Mouse (Mus musculus): ENCODE measurements around the gene Fat2.

Gene Fat2

DNA sequence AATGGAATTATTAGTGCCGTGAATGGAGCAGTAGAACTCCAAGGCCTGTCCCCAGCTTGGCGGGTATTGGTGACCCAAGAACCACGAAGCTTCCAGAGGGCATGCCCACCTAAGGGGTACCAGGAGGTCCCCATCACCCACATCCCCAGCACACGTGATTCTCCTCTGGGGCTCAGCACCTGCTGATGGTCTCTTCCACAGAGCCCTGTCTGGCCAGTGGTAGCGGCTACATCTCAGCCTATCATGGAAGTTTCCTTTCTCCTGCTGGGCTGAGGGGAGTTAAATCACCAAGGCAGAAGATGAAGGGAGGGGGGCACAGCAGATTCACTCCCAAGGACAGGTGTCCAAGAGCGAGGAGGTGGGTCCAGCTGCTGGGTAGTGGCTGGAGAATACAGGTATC, 2.3 kb downstream of the Fat2 start:
- DNase-seq (ENCODE audit: inconsistent age in 2 of 2, low spot score in 1 of 2), result no peak

DNA sequence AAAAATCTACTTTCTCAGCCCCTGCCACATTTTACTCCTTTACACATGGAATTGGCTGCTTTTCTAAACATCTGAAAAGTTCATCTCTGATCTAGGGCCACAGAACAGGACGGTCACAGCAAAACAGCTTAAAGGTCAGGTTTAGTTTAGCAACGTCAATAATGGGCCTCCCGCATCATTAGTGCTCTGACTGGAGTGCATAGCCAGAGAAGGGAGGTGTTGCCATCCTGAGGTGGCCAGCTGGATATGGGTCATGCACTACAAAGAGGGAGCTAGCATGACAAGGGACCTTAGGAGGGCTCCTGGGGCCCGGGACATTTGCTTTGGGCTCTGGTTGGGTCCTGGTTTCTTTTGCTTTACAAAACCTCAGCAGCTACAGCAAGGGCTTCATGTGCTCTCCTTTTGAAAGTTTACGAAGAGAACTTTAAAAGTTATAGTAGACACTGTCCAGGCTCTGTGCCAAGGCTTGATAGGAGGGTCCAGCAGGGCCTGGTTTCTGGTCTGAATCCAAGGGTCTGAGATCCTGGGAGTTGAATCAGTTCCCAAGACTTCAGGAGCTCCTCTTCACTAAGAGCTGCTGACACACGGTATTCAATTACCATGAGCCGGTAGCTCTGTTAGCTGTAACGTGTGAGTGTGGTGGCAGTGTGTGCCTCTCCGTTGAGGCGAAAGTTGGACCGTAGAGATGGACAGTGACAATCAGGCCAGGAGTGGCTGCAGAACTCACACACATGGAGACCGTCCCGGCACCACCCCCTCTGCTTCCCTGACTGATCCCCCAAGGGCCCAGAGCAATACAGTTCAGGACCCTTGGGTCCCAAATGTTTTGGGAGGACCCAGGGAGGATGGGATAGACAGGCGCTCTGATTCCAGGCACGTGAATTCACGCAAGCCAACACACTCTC, 6.2 kb downstream of the Fat2 start:
- DNase-seq (ENCODE audit: inconsistent age in 2 of 2, low spot score in 1 of 2), result no peak

DNA sequence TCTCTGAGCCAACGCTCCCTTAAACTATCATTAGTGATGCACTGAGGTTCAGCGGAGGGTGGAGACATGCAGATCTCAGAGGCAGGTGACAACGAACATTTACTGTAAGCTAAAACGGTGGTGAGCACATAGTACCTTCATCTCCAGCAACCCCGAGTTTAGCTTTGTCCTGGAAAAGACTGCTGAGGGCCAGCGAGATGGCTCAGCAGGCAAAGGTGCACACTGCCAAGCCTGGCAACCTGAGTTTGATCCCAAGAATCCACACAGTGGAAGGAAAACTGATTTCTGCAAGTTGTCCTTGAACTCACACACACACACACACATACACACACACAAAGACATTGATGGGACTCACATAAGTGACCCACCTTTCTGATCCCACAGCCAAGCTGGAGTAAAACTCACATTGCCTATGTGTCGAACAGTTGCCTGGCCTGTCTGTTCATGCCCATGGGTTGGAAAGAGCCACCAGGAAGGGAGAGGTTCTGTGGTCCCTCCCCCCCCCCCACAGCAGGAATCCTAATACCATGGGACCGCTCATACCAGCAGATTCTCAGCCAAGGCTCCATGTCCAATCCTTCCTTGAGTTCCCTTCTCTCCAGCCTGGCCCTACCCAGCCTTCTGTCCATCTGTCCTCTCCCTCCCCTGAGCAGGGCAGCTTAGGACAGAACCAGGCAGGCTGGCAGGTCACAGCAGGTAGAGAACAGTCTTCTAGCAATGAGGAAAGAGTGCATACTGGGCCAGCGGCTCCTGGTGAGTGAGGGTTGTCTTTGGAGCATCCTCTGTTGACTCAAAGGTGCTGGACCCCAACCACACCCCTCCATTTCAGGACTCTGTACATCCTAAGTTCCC, 8.6 kb downstream of the Fat2 start:
- DNase-seq (ENCODE audit: inconsistent age in 2 of 2, low spot score in 1 of 2), result no peak

DNA sequence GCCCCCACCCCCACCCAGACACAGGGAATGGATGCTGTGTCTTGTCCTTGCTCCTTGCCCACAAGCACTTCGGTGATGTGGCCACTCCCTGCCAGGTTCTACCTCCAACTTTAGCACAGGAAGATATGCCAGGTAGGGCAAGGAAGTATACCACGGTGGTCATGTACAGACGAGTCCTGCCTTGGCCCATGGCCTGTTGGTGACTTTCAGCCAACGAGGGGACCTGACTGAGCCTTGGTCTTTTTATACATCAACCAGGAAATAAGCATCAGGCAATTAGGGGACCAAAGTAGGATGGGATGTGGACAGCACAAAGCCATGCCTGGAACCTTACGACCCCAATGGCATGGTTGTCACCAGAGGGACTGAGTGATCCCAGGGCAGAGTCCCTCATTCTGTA, 9.3 kb downstream of the Fat2 start:
- DNase-seq (ENCODE audit: inconsistent age in 2 of 2, low spot score in 1 of 2), result no peak

DNA sequence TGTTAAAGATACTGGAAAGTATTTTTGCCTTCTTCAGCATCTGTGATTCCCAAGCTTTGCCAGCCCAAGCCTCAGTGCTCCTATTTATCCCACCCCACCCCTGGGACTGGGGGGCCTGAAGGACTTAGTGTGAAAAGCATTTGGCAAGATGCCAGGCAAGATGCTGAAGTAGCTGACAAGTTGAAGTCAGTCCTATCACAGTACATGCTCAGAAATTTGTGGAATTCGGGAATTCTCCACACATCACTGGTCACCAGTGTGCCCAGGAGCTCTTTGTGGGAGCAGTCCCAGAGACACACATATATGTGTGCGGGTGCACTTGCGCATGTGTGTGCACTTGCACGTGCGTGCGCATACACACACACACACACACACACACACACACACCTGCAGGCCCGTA, 10.2 kb downstream of the Fat2 start:
- DNase-seq (ENCODE audit: inconsistent age in 2 of 2, low spot score in 1 of 2), result no peak

DNA sequence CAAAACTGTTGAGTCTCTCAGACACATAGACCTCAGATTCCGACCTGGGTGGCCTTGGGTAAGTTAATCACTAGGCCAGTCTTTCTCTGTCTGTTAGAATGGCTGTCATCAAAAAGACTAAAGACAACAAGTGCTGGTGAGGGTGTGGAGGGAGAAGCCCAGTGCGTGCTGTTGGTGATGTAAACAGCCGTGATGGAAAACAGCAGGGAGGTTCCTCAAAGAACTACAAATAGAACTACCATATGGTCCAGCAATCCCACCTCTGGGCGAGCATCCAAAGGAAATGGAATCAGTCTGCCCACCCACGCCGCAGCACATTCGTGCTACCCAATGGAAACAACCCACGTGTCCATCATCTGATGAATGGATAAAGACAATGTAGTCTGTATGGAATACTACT, 12.5 kb downstream of the Fat2 start:
- DNase-seq (ENCODE audit: inconsistent age in 2 of 2, low spot score in 1 of 2), result no peak

DNA sequence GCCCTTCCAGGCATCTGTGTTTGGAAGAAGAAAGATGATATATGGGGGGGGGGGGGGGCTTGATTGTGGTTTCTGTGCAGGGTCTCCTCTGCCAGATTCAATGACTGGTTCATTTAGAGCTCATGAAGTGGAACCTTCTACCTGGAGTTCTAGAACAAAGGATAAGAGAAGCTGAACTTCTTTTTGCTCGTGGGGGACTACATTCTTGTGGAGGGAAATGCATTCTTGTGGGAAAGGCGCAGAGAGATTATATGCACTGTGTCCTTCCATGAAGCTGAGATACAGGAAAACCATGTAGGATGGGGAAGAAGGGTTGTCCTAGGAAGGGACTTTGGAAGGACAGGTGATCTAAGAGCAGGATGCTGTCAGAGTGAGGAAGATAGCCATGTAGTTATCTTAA, 15.4 kb downstream of the Fat2 start:
- no peak for DNase-seq (ENCODE audit: inconsistent age in 2 of 2, low spot score in 1 of 2)

DNA sequence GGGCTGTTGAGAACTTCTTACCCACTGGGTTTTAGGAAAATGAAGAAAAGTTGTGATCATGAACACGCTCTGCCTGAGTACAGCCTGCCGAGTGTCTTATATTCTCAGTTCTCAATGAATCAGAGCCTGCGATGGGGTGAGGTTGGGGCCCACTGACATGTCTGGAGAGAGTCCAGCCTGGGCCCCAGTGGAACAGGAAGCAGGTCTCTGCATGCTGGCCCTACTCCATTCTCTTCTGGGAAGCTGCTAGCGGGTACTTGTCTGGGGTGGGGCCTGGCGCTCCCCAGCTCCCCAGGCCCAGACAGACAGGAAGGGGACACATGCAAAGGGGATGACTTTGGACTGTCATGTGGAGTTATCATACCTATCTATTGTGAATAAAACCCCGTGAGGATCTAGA, 20.4 kb downstream of the Fat2 start:
- no peak for DNase-seq (ENCODE audit: inconsistent age in 2 of 2, low spot score in 1 of 2)

DNA sequence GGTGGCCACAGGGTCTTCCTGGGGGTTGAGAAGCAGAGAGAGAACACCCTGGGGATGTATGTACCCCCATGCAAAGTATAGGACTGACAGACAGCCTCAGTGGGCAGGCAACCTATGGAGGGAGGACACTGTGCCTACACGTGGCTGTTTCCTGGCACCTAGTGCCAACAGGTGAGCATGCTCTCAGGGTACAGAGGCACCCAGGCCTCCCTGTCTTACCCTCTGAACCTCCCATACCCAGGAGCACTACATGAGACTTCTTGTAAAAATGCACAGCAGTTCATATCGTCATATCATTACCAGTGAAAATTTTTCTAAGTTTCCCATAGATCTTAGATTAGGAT, 21.7 kb downstream of the Fat2 start:
- DNase-seq (ENCODE audit: inconsistent age in 2 of 2, low spot score in 1 of 2), result no peak

DNA sequence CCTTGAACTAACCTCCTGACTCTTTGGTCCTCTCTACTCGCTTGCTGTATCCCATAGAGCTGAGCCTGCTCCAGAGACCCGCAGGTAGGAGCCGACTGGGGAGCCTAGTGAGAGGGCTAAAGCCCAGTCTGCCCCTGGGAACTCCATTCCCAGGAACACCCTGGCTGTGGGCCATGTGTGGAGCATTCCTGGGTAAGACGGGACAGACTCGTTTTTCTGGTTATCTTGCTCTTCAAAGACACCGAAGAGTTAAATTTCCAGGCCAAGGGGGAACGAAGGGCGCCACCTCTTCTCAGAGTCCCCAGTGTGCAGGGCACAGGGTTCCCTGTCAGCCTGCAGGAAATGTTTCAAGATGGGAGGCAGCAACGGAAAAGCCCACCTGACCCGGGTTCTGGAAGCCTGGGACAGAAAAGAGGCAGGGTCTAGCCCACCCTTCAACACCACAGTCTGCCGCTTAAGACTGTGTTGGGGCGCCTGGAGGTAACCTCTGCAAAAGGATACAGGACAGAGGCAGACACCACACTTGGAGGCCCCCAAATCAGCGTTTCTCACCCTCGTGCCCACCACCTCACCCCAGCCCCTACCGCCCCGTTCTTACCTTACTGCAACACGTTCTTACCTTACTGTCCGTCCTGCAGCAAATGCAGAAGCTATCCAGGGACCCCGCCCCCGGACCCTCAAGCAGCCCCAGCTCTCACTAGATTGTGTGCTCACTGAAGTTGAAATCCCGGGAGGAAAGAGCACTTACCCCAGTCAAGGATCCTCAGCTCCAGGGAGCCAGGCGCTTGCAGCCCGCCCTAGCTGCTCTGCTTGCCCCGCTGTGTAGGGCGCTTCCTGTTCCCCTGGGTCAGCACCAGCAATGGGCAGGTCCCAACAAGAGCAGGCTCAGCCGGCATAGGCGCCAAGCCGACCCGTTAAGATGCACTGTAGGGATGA, 22.3 kb downstream of the Fat2 start:
- DNase-seq (ENCODE audit: inconsistent age in 2 of 2, low spot score in 1 of 2), result no peak

DNA sequence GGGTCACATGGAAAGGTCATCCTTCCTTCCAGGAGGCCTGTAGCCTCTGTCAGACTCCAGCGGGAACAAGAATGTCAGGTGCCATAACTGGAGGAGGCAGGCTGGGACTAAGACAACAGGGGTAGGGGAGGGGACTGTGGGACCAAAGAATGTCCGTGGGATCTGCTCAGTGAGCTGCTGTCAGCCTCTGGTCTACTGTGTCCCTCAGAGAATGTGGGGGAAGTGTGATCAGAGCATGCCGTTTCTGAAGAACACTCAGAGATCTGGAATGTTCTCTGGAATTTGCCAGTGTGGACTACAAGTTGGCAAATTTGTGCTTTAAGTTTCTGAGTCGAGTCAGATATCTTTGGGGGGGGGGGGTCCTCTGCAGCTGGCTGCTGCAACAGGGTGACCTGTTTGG, 34.0 kb downstream of the Fat2 start:
- DNase-seq (ENCODE audit: inconsistent age in 2 of 2, low spot score in 1 of 2), result no peak

DNA sequence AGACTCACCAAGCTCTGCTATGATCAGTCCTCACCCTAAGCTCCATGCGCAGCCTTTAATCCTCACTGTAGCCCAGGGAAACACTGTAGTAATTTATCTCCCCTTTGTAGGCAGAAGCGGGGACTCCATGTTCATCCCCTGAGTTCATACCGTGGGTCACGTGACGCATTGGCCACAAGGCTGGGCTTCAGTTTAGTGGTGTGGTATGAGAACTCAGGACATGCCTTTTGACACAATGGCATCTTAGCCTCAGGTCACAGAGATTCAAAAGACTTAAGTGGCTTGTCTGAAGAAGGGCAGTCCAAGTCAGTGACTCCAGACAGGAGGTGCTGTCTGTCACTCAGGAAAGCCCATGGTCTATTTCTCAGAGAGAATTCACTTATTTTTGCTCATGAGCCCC, 43.2 kb downstream of the Fat2 start:
- DNase-seq (ENCODE audit: inconsistent age in 2 of 2, low spot score in 1 of 2), result no peak

DNA sequence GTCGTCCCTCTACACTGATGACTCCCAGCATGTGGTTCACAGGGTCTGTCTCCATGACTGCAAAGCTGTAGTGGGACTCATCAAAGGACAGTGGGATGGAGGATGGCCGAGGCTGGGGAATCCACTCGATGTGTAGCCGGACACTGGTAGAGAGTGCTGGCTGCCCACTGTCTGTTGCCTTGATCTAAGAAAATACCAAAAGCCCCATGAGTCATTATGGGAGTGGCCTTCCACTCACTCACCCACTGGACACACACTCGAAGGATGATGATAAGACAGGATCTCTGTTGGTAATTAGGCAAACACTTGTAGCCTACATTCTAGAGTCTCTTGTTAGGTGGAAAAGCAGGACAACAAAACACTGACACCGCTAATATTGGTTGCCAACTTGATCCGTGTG, 44.5 kb downstream of the Fat2 start:
- peak in 1 of 2 experiments; percentile 59 for DNase-seq (ENCODE audit: inconsistent age in 2 of 2, low spot score in 1 of 2)

DNA sequence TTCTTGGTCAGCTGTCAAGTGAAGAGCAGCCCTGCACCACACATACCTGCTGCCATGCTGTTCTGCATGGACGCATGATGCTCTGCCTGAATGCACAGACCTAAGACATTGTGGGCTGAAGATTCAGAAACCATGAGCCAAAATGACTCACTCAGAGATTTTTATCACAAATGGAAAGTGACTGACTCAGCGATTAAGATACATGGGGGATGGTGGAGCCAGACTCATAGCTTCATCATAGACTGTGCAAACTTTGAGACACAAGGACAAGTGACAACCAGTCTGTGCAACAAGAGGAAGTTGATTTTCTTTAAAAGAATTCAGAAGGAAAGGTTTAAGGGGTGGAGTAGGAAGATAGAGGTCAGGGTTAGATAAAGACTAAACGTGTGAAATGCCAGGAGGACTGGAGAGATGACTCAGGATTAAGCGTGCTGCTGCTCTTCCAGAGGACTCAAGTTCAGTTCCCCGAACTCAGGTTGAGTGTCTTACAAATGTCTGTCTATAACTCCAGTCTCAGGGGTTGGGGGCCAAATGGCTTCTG, 46.4 kb downstream of the Fat2 start:
- DNase-seq (ENCODE audit: inconsistent age in 2 of 2, low spot score in 1 of 2), result peak; percentile 15 to 77

DNA sequence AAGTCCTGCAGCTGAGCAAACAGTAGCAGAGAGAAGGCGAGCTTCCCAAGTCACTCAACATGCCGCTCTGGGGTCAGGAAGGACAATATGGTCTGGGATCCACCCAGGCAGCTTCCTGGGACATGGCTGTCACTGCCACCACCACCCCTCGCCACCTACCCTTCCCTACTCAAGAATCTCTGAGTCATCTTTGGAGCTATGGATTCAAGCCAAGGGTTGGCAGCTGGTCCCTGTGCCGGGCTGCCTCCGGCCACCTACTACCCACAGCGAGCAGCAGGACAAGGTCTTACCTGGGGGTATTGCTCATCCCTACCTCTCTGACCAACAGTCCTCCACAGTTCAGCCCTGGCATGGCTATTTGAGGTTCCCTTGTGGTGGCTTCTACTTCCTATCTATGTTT, 61.6 kb downstream of the Fat2 start:
- DNase-seq (ENCODE audit: inconsistent age in 2 of 2, low spot score in 1 of 2), result peak; percentile 42 to 79

DNA sequence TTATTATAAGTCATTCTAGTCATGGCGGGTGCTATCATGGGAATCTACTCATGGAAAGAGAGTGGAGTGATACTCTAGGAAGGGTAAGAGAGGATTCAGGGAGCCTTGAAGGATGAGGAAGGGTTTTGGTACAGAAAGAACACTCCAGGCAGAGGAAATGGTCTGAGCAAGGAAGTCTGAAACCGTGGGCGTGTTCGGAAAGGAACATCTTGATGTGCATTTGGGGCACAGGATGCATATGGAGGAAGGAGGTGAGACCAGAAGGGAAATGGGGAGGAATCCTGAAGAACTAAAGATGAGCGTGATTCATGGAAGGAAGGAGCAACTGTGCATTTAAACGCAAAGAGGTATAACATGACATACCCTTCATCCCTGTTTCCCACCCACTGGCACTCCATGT, 67.8 kb downstream of the Fat2 start:
- no peak for DNase-seq (ENCODE audit: inconsistent age in 2 of 2, low spot score in 1 of 2)

DNA sequence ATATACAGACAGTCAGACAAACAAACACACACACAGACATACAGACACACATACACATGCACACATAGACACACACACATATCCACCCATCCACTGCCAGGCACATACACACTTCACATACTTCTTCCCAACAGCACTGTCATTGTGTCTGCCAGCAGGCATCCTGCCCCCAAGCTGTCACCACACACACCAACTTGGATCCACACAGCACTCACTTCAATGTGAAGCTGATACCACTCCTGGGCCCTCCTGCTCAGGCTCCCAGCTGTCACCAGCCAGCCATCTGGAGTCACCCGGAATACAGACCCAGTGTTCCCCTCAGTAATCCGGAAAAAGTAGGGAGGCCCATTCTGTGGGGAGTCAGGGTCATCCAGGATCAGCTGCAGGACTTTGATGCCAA, 70.7 kb downstream of the Fat2 start:
- no peak for DNase-seq (ENCODE audit: inconsistent age in 2 of 2, low spot score in 1 of 2)

DNA sequence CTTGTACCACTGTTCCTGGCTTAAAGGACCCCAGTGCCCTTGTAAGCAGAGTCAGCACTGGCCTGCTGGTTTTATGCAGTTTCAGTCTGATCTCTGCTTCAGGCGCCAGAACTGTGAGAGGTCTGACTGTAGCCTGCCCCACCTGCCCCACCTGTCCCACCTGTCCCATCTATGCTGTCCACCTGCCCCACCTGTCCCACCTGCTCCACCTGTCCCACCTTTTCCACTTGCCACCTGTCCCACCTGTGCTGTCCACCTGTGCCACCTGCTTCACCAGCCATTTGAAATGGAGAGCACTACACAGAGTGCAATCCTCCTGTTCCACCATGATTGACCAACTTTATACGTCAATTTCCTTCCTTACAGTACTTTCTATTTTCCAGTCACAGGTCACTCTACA, 72.0 kb downstream of the Fat2 start:
- DNase-seq (ENCODE audit: inconsistent age in 2 of 2, low spot score in 1 of 2), result no peak

DNA sequence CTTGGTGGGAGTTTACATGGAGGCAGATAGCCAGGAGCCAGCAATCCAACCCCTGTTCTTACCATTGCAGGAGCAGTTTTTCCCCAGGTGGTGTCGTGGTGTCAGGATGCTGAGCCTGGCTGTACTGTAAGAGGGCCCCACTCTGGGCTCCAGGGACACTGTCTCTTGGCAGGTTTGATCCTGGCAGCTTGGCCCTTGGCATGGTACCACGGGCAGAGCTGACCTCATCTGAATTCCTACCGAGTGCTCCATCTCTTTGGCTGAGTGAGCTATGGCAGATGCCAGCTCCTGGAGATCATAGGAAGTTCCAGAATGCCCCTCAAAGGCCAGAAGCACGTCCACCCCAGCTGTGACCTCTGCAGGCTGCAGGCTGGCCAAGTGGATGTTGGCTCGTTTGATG, 74.4 kb downstream of the Fat2 start:
- peak in 1 of 2 experiments; percentile 57 for DNase-seq (ENCODE audit: inconsistent age in 2 of 2, low spot score in 1 of 2)

DNA sequence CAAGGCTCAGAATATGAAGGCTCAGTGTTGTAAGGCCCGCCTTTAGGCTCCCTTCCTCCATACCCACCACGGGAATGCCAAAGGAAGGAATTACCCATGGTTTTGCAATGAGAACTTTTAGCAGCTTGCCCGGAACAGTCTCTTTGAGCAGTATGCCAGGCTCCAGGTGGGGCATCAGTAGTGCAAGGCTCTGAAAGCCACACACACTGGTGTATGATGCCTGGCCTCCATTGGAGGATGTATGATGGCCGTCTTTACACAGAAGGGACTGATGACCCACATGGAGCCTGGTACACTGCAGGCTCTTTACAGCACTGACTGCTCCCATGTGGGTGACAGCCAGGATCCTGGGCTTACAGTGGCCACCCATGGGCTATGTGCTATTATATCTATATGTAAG, 75.3 kb downstream of the Fat2 start:
- no peak for DNase-seq (ENCODE audit: inconsistent age in 2 of 2, low spot score in 1 of 2)

DNA sequence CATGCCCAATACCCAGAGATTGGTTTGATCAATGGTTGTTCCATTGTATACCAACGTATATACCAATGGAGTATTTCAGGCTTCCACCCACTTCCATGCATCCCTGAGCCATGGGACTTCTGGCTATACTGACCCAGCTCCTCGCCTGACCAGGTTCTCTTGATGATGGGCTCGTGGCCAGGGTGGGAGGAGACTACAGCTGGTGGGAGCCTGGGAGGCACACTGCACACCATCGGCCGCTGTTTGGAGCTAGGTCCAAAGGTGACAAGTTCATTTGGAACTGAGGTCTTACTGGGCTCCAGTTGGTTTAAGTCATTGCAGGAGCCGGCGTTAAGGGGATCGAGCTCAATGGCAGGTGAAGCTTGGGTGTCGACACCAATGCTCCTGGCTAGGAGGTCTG, 83.0 kb downstream of the Fat2 start:
- DNase-seq (ENCODE audit: inconsistent age in 2 of 2, low spot score in 1 of 2), result no peak

Measured in adrenal gland, adult (tissue).